Mouse (Mus musculus) kidney, postnatal 36 days (tissue): ENCODE measurements at regions not wholly inside any gene's neighbourhood (a gene's known extent, or its start where the extent isn't known, plus 50 kb on each side); places are given as distances from the start of the nearest gene placed in this dataset.

Experiments
- DNase-seq, 2 experiments: peaks; one replicate each; pipeline ENCODE4 v3.0.0; 2021 to 2022; ENCODE audit warnings: mixed read lengths in 2 of 2

DNA sequence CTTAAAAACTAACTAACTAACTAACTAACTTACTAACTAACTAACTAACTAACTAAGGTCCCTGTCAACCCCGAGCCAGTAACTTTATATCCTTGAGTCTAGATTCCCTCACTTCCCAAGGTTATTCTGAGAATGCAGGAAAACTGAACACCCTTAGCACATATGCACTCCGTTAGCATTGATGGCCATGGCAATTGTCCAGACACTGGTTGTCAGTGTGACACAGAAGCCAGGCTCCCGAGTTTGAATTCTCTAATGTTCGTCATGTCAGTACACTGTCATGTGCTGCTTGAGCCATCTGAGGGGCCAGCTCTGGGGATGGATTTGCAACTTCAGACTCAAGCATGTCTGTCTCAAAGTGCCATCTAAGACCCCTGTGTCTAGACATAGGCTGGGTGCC lies 217.3 kb upstream of the Auts2 start:
- peak in 1 of 2 experiments; percentile 4 for DNase-seq

DNA sequence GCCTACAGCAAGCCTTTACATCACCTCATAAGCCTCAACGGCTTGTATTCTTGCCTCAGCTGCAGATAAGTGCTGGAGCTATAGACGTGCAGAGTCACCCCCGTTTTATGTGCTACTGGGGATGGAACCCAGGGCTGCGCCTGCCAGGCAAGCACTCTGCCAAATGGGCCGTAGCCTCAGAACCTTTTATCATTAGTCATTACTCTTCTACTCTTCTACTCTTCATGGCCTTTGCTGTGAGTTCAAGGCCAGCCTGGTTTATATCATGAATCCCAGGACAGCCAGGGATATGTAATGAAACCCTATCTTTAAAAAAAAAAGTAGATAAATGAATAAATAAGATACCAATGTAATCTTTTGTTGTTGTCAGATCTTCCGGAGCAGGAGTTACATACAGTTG lies 216.6 kb upstream of the Auts2 start:
- DNase-seq, result no peak

DNA sequence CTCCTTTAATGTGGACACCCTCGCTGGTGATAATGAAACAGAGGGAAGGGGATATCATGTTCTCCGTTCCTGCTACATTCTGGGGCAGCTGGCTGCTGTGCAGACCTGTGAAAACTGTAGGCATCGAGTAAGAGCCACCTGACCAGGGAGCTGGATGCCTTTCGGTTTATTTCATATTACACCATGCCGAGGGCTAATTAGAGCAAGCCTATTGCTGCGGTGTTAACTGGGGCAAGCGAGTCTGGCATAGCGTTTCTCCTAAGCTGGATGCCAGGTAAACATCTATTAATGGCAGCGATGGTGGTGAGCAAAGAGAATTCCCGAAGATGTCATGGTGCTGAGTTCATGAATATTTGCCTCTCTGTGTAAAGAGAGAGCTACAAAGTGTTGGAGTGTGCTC lies 215.8 kb upstream of the Auts2 start:
- no peak for DNase-seq

DNA sequence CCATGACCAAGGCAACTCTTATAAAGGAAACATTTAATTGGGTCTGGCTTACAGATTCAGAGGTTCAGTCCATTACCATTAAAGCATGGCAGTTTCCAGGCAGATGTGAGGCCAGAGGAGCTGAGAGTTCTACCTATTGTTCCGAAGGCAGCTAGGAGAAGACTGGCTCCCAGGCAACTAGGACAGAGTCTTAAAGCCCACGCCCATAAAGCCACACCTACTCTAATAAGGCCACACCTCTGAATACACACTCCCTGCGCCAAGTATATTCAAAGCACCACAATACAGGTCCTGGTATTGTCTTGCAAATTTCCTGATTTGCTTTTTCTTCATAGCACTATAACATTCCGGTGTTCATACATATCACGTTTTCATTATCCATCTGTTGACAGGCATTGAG lies 194.8 kb upstream of the Auts2 start:
- DNase-seq, result no peak

DNA sequence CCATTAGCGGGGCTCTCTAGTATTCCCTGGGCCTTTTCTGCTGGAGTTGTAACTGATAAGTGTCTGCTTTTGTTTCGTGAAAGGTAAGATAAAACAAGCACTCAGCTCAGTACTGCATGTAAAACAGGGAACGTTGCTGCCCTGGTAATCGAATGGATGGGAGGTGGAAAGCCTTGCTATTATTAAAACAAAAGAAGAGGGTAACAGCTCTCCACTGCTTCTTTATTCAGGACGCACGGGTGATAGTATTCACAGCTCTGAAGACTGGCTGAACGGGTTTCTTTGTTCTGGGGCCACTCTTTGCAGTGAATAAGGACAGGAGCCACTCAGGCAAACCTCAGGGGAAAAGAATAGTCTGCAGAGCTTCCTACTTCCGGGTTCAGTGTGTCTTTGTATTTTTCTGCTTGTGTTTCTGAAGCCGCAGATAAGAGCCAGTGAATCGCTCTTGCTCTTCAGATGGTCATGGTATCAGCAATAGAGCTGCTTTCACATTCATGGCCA lies 185.6 kb upstream of the Auts2 start:
- DNase-seq, result no peak

DNA sequence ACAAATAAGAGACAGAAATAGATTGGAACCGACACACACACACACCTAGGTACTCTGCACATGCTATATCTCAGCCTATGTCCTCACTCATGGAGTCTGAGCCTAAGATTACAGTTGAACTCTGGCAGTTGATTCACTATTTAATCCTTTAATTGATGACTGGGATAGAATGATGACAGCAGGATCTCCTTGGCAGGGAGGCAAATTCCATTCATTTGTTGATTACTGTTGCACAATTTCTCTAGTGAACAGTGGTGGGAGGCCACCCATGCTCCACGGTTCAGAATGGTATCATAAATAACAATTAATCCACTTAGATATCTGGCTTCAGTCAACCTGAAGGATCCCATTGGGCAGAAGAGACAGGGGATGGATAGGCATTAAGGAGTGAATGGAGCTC lies 181.3 kb upstream of the Auts2 start:
- no peak for DNase-seq

DNA sequence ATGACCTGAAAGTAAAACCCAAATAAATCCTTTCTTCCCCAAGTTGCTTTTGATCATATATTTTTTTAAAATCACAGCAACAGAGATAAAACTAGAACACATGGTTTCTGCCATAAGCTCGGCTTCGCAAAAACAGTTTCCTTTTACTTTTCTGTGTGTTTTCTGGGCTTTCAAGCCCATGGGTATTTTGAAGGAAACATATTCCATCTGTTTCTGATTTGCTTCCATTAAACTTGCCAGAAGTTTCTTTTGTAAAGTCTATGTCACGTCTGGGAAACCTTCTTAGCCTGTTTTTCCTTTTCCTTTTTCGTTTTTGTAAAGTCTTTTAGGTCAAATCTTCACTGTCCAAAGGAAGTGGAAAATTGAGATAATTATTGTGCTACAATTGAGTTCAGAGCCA lies 167.2 kb upstream of the Auts2 start:
- DNase-seq, result no peak

GRCm38 (mm10) chr5:132707531-132707930 lies 164.4 kb upstream of the Auts2 start:
- DNase-seq, result no peak

GRCm38 (mm10) chr5:132703455-132704100 lies 160.4 kb upstream of the Auts2 start:
- DNase-seq, result no peak

DNA sequence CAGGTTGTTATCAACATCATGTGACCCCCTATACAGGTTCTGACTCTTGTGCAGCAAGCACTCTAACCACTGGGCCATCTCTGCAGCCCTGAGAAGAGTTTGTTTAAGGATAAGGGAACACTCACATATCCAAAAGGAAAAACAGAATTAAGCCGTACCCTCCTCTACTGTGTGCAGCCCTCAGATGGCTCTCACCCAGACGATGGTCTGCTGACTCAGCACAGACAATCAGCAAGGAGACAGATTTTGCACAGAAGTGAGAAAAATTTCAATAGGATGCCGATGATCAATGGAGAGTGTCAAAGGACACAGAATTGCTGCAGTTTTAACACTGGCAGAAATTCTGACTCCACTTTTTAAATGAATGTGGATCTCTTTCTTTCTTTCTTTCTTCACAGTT lies 159.4 kb upstream of the Auts2 start:
- DNase-seq, result no peak

GRCm38 (mm10) chr5:132690784-132691183 lies 147.6 kb upstream of the Auts2 start:
- no peak for DNase-seq

DNA sequence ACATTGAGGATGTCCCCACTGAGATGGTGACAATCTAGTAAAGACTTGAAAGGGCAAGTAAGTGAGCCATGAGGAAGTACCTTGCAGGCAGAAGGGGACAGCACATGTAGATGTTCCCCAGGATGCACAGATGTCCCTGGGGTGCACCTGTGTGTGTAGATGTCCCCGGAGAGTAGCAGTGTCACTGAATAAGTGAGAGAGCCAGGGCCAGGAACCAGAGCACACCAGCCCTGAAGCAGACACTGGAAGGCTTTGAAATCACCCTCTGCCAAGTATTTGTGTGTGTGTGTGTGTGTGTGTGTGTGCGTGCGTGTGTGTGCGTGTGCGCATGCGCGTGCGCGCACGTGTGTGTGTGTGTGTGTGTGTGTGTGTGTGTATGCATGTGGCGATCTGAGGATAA lies 132.1 kb upstream of the Auts2 start:
- DNase-seq, result no peak

- no peak for DNase-seq
Observed at GRCm38 (mm10) chr5:132673599-132674305, 130.6 kb upstream of the Auts2 start.

DNA sequence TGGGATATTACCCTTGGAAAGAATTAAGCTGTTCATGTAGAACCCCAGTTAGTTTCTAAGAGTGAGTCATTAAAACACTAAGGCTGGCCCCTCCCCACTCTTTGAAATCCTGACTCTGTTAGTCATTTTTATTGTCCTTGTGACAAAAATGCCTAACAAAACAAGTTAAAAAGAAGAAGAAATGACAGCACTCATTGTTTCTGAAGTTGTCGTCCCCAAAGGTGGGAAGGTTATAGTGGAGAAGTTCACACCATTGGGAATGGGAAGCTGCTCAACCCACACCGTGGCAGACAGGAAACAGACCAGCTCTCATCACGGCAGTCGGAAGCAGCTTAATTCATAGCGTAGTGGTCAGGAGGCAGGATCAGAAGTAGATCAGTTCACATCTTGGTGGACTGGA lies 128.4 kb upstream of the Auts2 start:
- no peak for DNase-seq

GRCm38 (mm10) chr5:132667316-132667715 lies 124.2 kb upstream of the Auts2 start:
- DNase-seq, result peak in 1 of 2 experiments; percentile 7

GRCm38 (mm10) chr5:132661266-132661665 lies 118.1 kb upstream of the Auts2 start:
- no peak for DNase-seq

- DNase-seq, result no peak
Observed at GRCm38 (mm10) chr5:132660036-132660435, 116.9 kb upstream of the Auts2 start.

DNA sequence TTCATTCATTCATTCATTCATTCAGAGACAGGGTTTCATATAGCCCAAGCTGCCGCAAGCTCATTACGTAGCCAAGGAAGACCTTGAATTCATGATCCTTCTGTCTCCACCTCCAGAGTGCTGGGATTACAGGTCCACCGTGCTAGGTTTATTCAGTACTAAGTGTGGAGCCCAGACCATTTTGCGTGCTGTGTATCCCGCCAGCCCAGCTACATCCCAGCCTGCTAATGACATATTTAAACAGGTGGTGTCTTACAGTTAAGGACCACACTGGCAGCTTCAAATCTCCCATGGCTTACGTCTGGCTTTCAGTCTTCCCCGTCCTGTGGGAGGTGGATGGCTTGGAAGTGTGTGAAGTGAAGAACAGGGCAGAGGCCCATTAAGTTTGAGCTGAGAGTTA lies 111.2 kb upstream of the Auts2 start:
- DNase-seq, result no peak

- peak in 1 of 2 experiments; percentile 43 for DNase-seq
Observed at GRCm38 (mm10) chr5:132653694-132654300, 110.7 kb upstream of the Auts2 start.

DNA sequence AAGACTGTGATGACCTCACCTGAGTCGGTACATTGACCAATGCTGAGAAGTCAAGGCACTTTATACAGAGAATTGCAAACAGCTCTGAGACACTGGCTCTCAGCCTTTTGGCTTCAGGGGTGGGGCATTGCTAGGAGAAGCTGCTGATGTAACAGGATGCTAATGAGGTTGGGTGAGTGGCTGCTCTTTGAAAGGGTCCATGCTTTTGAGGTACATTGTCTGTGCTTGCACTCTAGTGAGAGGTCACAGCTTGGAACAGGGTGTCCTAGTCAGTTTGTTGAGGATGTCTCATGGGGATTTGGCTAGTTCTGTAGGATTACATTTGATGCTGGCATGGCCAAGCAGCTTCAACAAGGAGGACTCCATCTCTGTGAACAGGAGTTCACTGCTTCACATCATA lies 109.1 kb upstream of the Auts2 start:
- no peak for DNase-seq

- DNase-seq, result no peak
Observed at GRCm38 (mm10) chr5:132649771-132650170, 106.6 kb upstream of the Auts2 start.

DNA sequence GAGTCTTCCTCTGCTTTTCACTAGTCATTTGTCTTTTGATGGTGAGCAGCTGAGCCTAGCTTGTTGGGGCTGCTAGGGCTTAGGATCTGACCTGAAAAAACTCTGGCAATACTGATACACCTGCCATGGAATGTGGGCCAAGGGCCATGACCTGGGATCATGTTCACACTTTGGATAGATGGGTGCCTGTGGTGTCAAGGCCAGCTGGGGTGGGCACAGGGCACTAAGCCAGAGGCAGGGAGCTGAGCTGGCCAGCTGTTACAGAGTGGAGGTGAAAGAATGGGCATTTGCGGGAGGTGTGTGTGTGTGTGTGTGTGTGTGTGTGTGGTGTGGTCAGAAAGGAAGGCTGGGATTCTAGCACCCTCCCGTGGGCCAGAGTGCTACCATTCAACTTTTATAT lies 105.6 kb upstream of the Auts2 start:
- no peak for DNase-seq

DNA sequence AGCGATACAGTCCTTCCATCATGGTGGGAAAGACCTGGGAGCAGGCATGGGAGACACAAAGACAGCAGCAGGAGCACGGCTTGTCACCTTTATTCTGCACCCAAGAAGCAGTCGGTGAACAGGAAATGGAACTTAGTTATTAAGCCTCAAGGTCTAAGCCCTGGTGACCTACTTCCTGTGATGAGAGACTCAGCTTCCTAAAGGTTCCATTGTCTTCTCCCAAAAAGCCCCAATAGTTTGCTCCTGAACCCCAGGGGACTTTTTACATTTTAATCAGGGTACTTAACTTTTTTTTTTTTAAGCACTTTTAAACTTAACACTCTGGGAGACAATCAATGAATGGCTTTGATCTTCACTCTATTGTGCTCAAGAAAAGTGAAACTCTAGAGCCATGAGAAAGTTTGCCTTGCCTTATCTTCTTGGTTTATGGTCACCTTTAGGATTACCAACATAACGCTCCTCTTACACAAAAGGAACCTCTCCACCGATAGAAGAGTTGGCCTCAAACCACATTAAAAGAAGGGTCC lies 101.6 kb upstream of the Auts2 start:
- DNase-seq, result no peak

- DNase-seq, result no peak
Observed at GRCm38 (mm10) chr5:132643270-132643669, 100.1 kb upstream of the Auts2 start.
